Mouse (Mus musculus) liver, embryonic 12.5 days (tissue): ENCODE results near the gene Gm49342. TPM values are rescaled to one million over a fixed set of nuclear protein-coding genes. Genes with fewer than 3 reads are reported as not detected.
"Not testable (repeated sequence)": the region's sequence is repeated elsewhere in the genome, so short reads cannot be mapped to it uniquely, and the experiment has no call there.

Source experiments
- ATAC-seq: fragments of 200-750 bp; cut with Nextera tagmentation; 2 replicates; pipeline ENCODE4 v1.8.0; 2017; ENCODE audit warnings: moderate number of reproducible peaks, mild to moderate bottlenecking, moderate library complexity
- H3K27ac ChIP-seq: fragments of 300-500 bp; sonication (generic); 2 replicates; pipeline ENCODE4 v1.5.1; 2016; ENCODE audit warnings: mild to moderate bottlenecking
- H3K27me3 ChIP-seq: fragments of 300-500 bp; sonication (generic); replicated peaks from 2 replicates; pipeline ENCODE4 v1.6.1; 2016; ENCODE audit warnings: mild to moderate bottlenecking, moderate library complexity
- H3K36me3 ChIP-seq: fragments of 300-500 bp; sonication (generic); 2 replicates; pipeline ENCODE4 v1.6.1; 2016; ENCODE audit warnings: mild to moderate bottlenecking, moderate library complexity
- H3K4me1 ChIP-seq: fragments of 300-500 bp; sonication (generic); 2 replicates; pipeline ENCODE4 v1.6.1; 2016
- H3K4me2 ChIP-seq: fragments of 300-500 bp; sonication (generic); 2 replicates; pipeline ENCODE4 v1.6.1; 2016; ENCODE audit warnings: mild to moderate bottlenecking, moderate library complexity
- H3K4me3 ChIP-seq: fragments of 300-500 bp; sonication (generic); 2 replicates; pipeline ENCODE4 v1.5.1; 2016; ENCODE audit warnings: mild to moderate bottlenecking, moderate library complexity
- H3K9ac ChIP-seq: fragments of 300-500 bp; sonication (generic); 2 replicates; pipeline ENCODE4 v1.6.1; 2016; ENCODE audit warnings: mild to moderate bottlenecking, moderate library complexity
- H3K9me3 ChIP-seq: fragments of 300-500 bp; sonication (generic); replicated peaks from 2 replicates; pipeline ENCODE4 v1.6.1; 2016; ENCODE audit warnings: mild to moderate bottlenecking, moderate library complexity
- WGBS: fragments of 180-500 bp; shearing (Covaris S2); methylation state at CpG from one replicate; pipeline ENCODE4 v1.1.7; 2016; ENCODE audit not compliant: insufficient replicate concordance; 5-methylcytosine and 5-hydroxymethylcytosine counted together
- polyA plus RNA-seq: library from polyadenylated mRNA; unstranded; fragments of >200 nt; fragmentation: Nextera tagmentation; extraction: Ambion mirVana; gene quantifications from 2 replicates; pipeline ENCODE4 v1.2.1, GENCODE M21; 2016

The Gm49342 gene
- polyA plus RNA-seq, 1 experiment from 2014 or later: not detected

- WGBS: 74% methylated on average over 1 of the region's 1 CpGs
- Histone ChIP-seq H3K9ac (peak overlapping the region; percentile 78), H3K4me1 (peaks cover 35% of the 10 kb centered on the region), H3K36me3 (peaks cover 53% of the 10 kb centered on the region), H3K4me2 (peak overlapping the region; percentile 96), H3K27ac (peak overlapping the region; percentile 93; the same call in 1 of the 2 replicates), H3K4me3 (peak overlapping the region; percentile 81)
- not testable (repeated sequence) for ATAC-seq, H3K27me3 ChIP-seq, H3K9me3 ChIP-seq
Measured at GRCm38 (mm10) chr14:50923437-50923836, 20.9 kb upstream of the Gm49342 start.

DNA sequence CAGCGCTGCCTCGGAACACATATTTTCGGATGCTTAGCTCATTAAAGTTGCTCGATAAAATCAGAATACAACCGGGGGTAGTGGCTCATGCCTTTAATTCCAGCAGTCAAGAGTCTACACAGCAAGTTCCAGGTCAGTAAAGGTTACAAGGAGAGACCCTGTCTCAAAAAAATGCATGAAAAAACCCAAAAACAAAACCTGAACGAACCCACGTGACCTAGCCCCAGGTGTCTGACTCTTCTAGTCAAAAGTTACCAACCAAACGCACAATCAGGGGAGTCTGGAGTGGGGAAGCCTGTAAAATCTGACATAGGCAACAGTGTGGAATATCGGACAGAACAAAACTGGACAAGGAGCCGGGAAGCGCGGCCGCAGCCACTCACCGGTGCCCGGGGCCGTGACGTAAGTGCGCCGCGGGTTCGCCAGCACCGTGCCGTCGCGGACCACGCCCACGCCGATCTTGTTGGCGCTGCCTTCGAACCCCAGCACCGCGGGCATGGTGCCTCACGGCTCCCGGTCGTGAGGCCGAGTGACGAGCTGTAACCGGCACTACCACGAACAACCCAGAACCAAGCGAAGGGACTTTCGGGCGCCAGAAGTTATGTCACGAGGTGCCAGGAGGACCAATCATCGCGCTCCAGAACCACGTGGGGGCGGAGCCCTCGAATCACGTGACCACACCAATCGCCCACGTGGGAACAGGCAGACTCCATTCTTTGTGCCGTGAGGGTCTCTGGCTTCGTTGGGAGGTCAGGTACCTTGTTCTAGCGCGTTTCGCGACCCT, 19.8 kb upstream of the Gm49342 start, which contains the start of the genes Osgep and Apex1:
Gene Osgep, minus strand, starts transcription at position 613 of the 784 bp plus-strand sequence.
Gene Apex1, plus strand, starts transcription at position 688 of the 784 bp plus-strand sequence.
- peak; percentile 92 for ATAC-seq

DNA sequence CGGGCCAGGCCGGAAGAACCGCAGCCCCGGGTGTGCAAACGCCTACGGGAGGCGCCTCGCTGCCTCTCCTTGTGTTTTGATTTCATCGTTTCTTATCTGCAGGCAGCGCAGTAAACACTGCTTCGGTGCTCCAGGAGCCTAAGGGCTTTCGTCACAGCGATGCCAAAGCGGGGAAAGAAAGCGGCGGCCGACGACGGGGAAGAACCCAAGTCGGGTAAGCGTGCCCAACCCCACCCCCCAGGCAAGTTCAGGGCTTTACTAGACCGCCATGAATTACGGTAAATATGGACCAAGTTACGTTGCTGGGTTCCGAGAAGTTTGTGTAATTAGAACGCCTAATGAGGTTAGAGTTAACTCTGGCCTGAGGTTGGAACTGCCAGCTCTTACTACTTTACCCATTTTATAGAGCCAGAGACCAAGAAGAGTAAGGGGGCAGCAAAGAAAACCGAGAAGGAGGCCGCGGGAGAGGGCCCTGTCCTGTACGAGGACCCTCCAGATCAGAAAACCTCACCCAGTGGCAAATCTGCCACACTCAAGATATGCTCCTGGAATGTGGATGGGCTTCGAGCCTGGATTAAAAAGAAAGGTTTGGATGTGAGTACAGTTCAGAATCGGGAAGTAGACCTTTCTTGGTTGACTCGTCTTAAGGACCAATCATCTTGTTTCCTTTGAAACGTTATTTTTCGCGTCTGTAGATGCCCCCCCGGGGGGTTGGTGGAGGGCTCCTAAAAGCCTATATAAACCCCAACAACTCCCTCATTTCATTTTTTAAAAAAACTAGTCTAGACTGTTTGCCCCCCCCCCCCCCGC, 19.0 kb upstream of the Gm49342 start:
- ATAC-seq: peak; percentile 65
- Histone ChIP-seq H3K9ac (peak overlapping the region; percentile 78), H3K27ac (peak overlapping the region; percentile 93), H3K9me3 (no peaks in the 10 kb centered on the region), H3K27me3 (no peaks in the 10 kb centered on the region), H3K36me3 (peaks cover 47% of the 10 kb centered on the region), H3K4me2 (peak overlapping the region; percentile 96), H3K4me3 (peak overlapping the region; percentile 81), H3K4me1 (peaks cover 53% of the 10 kb centered on the region)
- WGBS: 1% methylated on average over 38 of the region's 38 CpGs

More for the DNA sequence above, 19.8 kb upstream of the Gm49342 start, which contains the start of the genes Osgep and Apex1:
- Histone ChIP-seq H3K27ac (peak within 1 kb of the TSS; percentile 93), H3K4me1 (peaks cover 45% of the 10 kb centered on the region), H3K4me2 (peak within 1 kb of the TSS; percentile 96), H3K4me3 (peak within 1 kb of the TSS; percentile 81), H3K9me3 (no peaks in the 10 kb centered on the region), H3K27me3 (no peaks in the 10 kb centered on the region), H3K9ac (peak within 1 kb of the TSS; percentile 78), H3K36me3 (peaks cover 55% of the 10 kb centered on the region)
- WGBS: under 1% methylated on average over 57 of the region's 57 CpGs

DNA sequence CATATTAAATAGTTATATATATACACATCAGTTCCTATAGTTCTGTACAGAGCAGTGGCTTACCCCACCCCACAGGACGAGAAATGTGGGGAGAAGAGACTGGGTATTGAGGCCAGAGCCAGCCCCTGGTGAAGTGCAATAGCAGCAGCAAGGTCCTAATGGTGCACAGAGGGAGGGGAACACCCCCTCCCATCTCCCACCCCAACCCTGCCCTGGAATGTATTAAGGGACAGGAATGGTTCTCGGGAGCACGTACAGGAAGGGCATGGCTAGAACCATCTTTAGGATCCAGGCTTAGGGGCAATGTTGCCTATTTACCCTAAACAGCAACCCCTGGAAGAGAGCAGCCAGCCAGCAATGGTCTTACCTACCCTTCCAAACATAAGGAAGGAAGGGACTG, 17.0 kb upstream of the Gm49342 start:
- Histone ChIP-seq H3K27ac (no peak overlapping the region; the same call in 1 of the 2 replicates), H3K9ac (no peak overlapping the region), H3K4me3 (no peak overlapping the region), H3K4me2 (no peak overlapping the region), H3K4me1 (peaks cover 64% of the 10 kb centered on the region), H3K27me3 (no peaks in the 10 kb centered on the region), H3K9me3 (no peaks in the 10 kb centered on the region), H3K36me3 (peaks cover 38% of the 10 kb centered on the region)
- WGBS: 77% methylated on average over 3 of the region's 3 CpGs
- ATAC-seq: no peak

DNA sequence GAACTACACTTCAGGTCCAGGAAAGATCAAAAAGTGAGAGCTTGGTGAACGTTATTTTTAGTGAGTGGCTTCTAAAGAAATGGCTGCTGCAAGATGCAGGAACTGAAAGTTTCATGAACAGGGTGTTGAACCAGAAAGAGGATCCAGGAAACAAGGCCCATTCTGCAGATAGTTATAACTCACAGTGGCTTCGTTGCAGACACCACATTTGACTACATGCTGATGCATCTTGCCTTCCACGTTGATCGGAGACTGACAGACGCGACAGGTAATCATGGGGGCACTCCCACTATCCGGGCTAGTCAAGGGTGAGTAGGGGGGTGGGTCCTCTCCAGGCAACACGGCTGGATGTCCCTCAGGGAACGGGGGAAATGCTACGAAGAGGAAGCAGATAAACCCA, 14.4 kb upstream of the Gm49342 start:
- peak overlapping the region; percentile 93 for H3K4me3 ChIP-seq
- H3K4me2 ChIP-seq: peak overlapping the region; percentile 94
- ATAC-seq: no peak
- peak overlapping the region; percentile 97 for H3K9ac ChIP-seq
- H3K27ac ChIP-seq: peak overlapping the region; percentile 94
- H3K27me3 ChIP-seq: no peaks in the 10 kb centered on the region
- peaks cover 54% of the 10 kb centered on the region for H3K4me1 ChIP-seq
- peaks cover 38% of the 10 kb centered on the region for H3K36me3 ChIP-seq
- WGBS: 10% methylated on average over 10 of the region's 10 CpGs
- H3K9me3 ChIP-seq: no peaks in the 10 kb centered on the region

GRCm38 (mm10) chr14:50930377-50930753, 14.0 kb upstream of the Gm49342 start:
- peak; percentile 64 for ATAC-seq
- Histone ChIP-seq H3K36me3 (peaks cover 38% of the 10 kb centered on the region), H3K27ac (peak overlapping the region; percentile 94), H3K27me3 (no peaks in the 10 kb centered on the region), H3K4me3 (peak overlapping the region; percentile 93), H3K4me2 (peak overlapping the region; percentile 94), H3K9ac (peak overlapping the region; percentile 97), H3K9me3 (no peaks in the 10 kb centered on the region), H3K4me1 (peaks cover 50% of the 10 kb centered on the region)
- under 1% methylated on average over 38 of the region's 38 CpGs for WGBS

GRCm38 (mm10) chr14:50930754-50931492, 13.4 kb upstream of the Gm49342 start, which contains the start of the genes Pip4p1 and Pnp:
Gene Pip4p1, minus strand, starts transcription at chr14:50930856.
Gene Pnp, plus strand, starts transcription at chr14:50931082.
- Histone ChIP-seq H3K4me3 (peak within 1 kb of the TSS; percentile 93), H3K36me3 (peaks cover 36% of the 10 kb centered on the region), H3K27me3 (no peaks in the 10 kb centered on the region), H3K27ac (peak within 1 kb of the TSS; percentile 94), H3K4me1 (peaks cover 45% of the 10 kb centered on the region), H3K9ac (peak within 1 kb of the TSS; percentile 97), H3K4me2 (peak within 1 kb of the TSS; percentile 94), H3K9me3 (no peaks in the 10 kb centered on the region)
- ATAC-seq: peak; percentile 98
- under 1% methylated on average over 68 of the region's 68 CpGs for WGBS

- H3K9me3 ChIP-seq: no peaks in the 10 kb centered on the region
- 11% methylated on average over 12 of the region's 12 CpGs for WGBS
- H3K4me2 ChIP-seq: peak overlapping the region; percentile 94
- H3K27me3 ChIP-seq: no peaks in the 10 kb centered on the region
- peaks cover 30% of the 10 kb centered on the region for H3K36me3 ChIP-seq
- ATAC-seq: no peak
- peak overlapping the region; percentile 93 for H3K4me3 ChIP-seq
- H3K27ac ChIP-seq: peak overlapping the region; percentile 94
- H3K4me1 ChIP-seq: peaks cover 38% of the 10 kb centered on the region
- peak overlapping the region; percentile 76 for H3K9ac ChIP-seq
Measured at GRCm38 (mm10) chr14:50931493-50932020, 12.8 kb upstream of the Gm49342 start.

GRCm38 (mm10) chr14:50936649-50937048, 7.7 kb upstream of the Gm49342 start:
- H3K4me1 ChIP-seq: peaks cover 7% of the 10 kb centered on the region
- H3K9me3 ChIP-seq: no peaks in the 10 kb centered on the region
- H3K4me2 ChIP-seq: no peak overlapping the region
- H3K9ac ChIP-seq: no peak overlapping the region
- H3K36me3 ChIP-seq: no peaks in the 10 kb centered on the region
- ATAC-seq: no peak
- no peaks in the 10 kb centered on the region for H3K27me3 ChIP-seq
- no peak overlapping the region for H3K4me3 ChIP-seq
- WGBS: 50% methylated on average over 1 of the region's 1 CpGs
- no peak overlapping the region for H3K27ac ChIP-seq

DNA sequence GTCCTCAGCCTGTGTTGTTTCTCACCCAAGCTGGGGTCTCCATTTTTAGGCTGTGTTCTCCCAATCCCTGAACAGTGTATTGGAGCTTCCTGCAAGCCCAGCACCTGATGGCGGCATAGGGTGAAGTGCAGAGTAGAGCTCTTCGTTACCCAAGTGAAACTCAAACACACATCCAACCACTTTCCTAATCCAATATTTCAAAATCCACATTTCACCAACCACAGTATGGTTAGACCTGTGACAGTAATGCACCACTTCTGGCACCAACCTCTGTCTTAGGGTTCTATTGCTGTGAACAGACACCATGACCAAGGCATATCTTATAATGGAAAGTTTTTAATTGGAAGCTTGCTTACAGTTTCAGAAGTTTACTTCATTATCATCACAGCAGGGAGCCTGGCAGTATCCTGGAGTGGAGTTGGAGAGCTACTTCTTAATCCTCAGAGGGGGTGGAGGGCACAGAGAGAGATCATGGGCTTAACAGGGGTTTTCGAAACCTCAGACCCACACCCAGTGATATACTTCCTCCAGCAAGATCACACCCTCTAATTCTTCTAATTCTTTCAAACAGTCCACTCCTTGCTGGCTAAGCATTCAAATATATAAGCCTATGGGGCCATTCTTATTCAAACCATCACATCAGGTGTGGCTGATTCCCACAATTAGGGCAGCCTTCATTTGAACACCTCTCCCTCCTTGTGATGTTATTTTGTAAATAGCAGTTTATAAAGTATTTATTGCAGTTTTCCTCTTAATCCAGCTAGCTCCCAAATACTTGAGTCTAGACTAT, 6.0 kb upstream of the Gm49342 start:
- Histone ChIP-seq H3K4me3 (no peak overlapping the region), H3K9ac (no peak overlapping the region), H3K4me2 (no peak overlapping the region), H3K27me3 (no peaks in the 10 kb centered on the region), H3K9me3 (no peaks in the 10 kb centered on the region), H3K27ac (no peak overlapping the region), H3K4me1 (no peaks in the 10 kb centered on the region), H3K36me3 (no peaks in the 10 kb centered on the region)
- ATAC-seq: no peak
- 84% methylated on average over 3 of the region's 3 CpGs for WGBS
